Mouse (Mus musculus) limb, embryonic 14.5 days (tissue): Measurements from ENCODE around the gene Spock1. TPM values are rescaled to one million over a fixed set of nuclear protein-coding genes. Genes with fewer than 3 reads are reported as not detected.

Experiments
- ATAC-seq: fragments of 200-750 bp; cut with Nextera tagmentation; 2 replicates; pipeline ENCODE4 v1.8.0; 2017; ENCODE audit warnings: low read depth, moderate number of reproducible peaks, moderate TSS enrichment; ENCODE audit not compliant: low FRiP score
- DNase-seq: peaks from one replicate; pipeline ENCODE4 v3.0.0-alpha.2; 2015; ENCODE audit warnings: low spot score
- H3K27ac ChIP-seq: fragments of 300-500 bp; sonication (generic); replicated peaks from 2 replicates; pipeline ENCODE4 v1.5.1; 2014; ENCODE audit warnings: low read depth, mild to moderate bottlenecking, low read length, moderate library complexity, mixed read lengths
- H3K27me3 ChIP-seq: fragments of 300-500 bp; sonication (generic); 2 replicates; pipeline ENCODE4 v1.6.1; 2014; ENCODE audit warnings: low read length, mixed read lengths; ENCODE audit not compliant: control insufficient read depth, insufficient read depth
- H3K36me3 ChIP-seq: fragments of 300-500 bp; sonication (generic); 2 replicates; pipeline ENCODE4 v1.6.1; 2014; ENCODE audit warnings: mild to moderate bottlenecking, low read length, moderate library complexity, mixed read lengths; ENCODE audit not compliant: control insufficient read depth, insufficient read depth
- H3K4me1 ChIP-seq: fragments of 300-500 bp; sonication (generic); 2 replicates; pipeline ENCODE4 v1.6.1; 2014; ENCODE audit warnings: antibody characterized with exemption, low read length, mixed read lengths; ENCODE audit not compliant: control insufficient read depth, insufficient read depth
- H3K4me2 ChIP-seq: fragments of 300-500 bp; sonication (generic); replicated peaks from 2 replicates; pipeline ENCODE4 v1.6.1; 2014; ENCODE audit warnings: low read depth, mild to moderate bottlenecking, low read length, moderate library complexity; ENCODE audit not compliant: severe bottlenecking
- H3K4me3 ChIP-seq: fragments of 300-500 bp; sonication (generic); replicated peaks from 2 replicates; pipeline ENCODE4 v1.5.1; 2014; ENCODE audit warnings: low read length
- H3K9ac ChIP-seq: fragments of 300-500 bp; sonication (generic); 2 replicates; pipeline ENCODE4 v1.6.1; 2014; ENCODE audit warnings: mild to moderate bottlenecking, low read depth, low read length, moderate library complexity; ENCODE audit not compliant: severe bottlenecking
- H3K9me3 ChIP-seq: fragments of 300-500 bp; sonication (generic); 2 replicates; pipeline ENCODE4 v1.6.1; 2016; ENCODE audit warnings: low read length; ENCODE audit not compliant: control insufficient read depth
- POLR2A ChIP-seq: fragments of 200-500 bp; IDR thresholded peaks from 2 replicates; pipeline ENCODE4 v1.8.0; 2012; ENCODE audit warnings: inconsistent platforms, mild to moderate bottlenecking, moderate library complexity, borderline replicate concordance; ENCODE audit not compliant: insufficient read depth, insufficient read length; ENCODE audit errors: extremely low read depth
- WGBS: fragments of 180-500 bp; shearing (Covaris S2); extraction: QIAGEN DNeasy Blood & Tissue Kit; methylation state at CpG from one replicate; pipeline ENCODE4 v1.1.7; 2014; 5-methylcytosine and 5-hydroxymethylcytosine counted together
- polyA plus RNA-seq, 2 experiments: library from polyadenylated mRNA; depleted of rRNA in 1 of 2; stranded (reverse) in 1 of 2; unstranded in 1 of 2; fragments of >200 nt; fragmentation: Nextera tagmentation in 1 of 2; extraction: Ambion mirVana in 1 of 2; gene quantifications; 2 replicates each; pipeline versions ENCODE4 v1.2.1 to v1.2.3; 2012 to 2014

Spock1 gene
- polyA plus RNA-seq, 2 experiments = 1.6 to 2.1 TPM

- WGBS = 79% methylated on average over 7 of the region's 7 CpGs
- Histone ChIP-seq H3K9me3 (no peaks in the 10 kb centered on the region), H3K4me3 (no peak overlapping the region), H3K4me1 (no peaks in the 10 kb centered on the region), H3K36me3 (no peaks in the 10 kb centered on the region), H3K27ac (no peak overlapping the region), H3K27me3 (no peaks in the 10 kb centered on the region), H3K9ac (no peak overlapping the region), H3K4me2 (no peak overlapping the region)
- no peak for DNase-seq
- no peak for TF ChIP-seq POLR2A
- ATAC-seq = no peak
Measured at GRCm38 (mm10) chr13:57501552-57501951, 406.6 kb downstream of the Spock1 start.

GRCm38 (mm10) chr13:57496778-57497177 lies 411.4 kb downstream of the Spock1 start:
- 77% methylated on average over 7 of the region's 7 CpGs for WGBS

GRCm38 (mm10) chr13:57494838-57495237 lies 413.3 kb downstream of the Spock1 start:
- ATAC-seq = no peak
- DNase-seq = no peak
- H3K27me3 ChIP-seq = no peaks in the 10 kb centered on the region
- no peak for TF ChIP-seq POLR2A
- WGBS = 63% methylated on average over 1 of the region's 1 CpGs
- no peaks in the 10 kb centered on the region for H3K9me3 ChIP-seq
- no peak overlapping the region for H3K4me2 ChIP-seq
- H3K9ac ChIP-seq = no peak overlapping the region
- H3K4me1 ChIP-seq = no peaks in the 10 kb centered on the region
- no peaks in the 10 kb centered on the region for H3K36me3 ChIP-seq
- no peak overlapping the region for H3K4me3 ChIP-seq
- no peak overlapping the region for H3K27ac ChIP-seq

More at GRCm38 (mm10) chr13:57496778-57497177, 411.4 kb downstream of the Spock1 start:
- no peak overlapping the region for H3K4me3 ChIP-seq
- H3K27ac ChIP-seq = no peak overlapping the region
- no peaks in the 10 kb centered on the region for H3K36me3 ChIP-seq
- ATAC-seq (no peak), DNase-seq (no peak)
- H3K4me2 ChIP-seq = no peak overlapping the region
- no peaks in the 10 kb centered on the region for H3K27me3 ChIP-seq
- H3K9ac ChIP-seq = no peak overlapping the region
- no peak for TF ChIP-seq POLR2A
- no peaks in the 10 kb centered on the region for H3K4me1 ChIP-seq
- H3K9me3 ChIP-seq = no peaks in the 10 kb centered on the region

GRCm38 (mm10) chr13:57488926-57489325 lies 419.2 kb downstream of the Spock1 start:
- H3K27me3 ChIP-seq = no peaks in the 10 kb centered on the region
- no peaks in the 10 kb centered on the region for H3K4me1 ChIP-seq
- TF ChIP-seq POLR2A = no peak
- ATAC-seq (no peak), DNase-seq (no peak)
- 85% methylated on average over 8 of the region's 8 CpGs for WGBS
- no peaks in the 10 kb centered on the region for H3K36me3 ChIP-seq
- no peak overlapping the region for H3K27ac ChIP-seq
- H3K4me3 ChIP-seq = no peak overlapping the region
- no peak overlapping the region for H3K4me2 ChIP-seq
- no peak overlapping the region for H3K9ac ChIP-seq
- no peaks in the 10 kb centered on the region for H3K9me3 ChIP-seq

- ATAC-seq (no peak), DNase-seq (no peak)
- Histone ChIP-seq H3K27me3 (no peaks in the 10 kb centered on the region), H3K36me3 (no peaks in the 10 kb centered on the region), H3K4me1 (no peaks in the 10 kb centered on the region), H3K4me2 (no peak overlapping the region), H3K27ac (no peak overlapping the region), H3K9ac (no peak overlapping the region), H3K9me3 (no peaks in the 10 kb centered on the region), H3K4me3 (no peak overlapping the region)
- WGBS = 83% methylated on average over 16 of the region's 16 CpGs
- no peak for TF ChIP-seq POLR2A
Measured at GRCm38 (mm10) chr13:57484426-57485168, 423.5 kb downstream of the Spock1 start.

- WGBS = 30% methylated on average over 6 of the region's 6 CpGs
- no peak for ATAC-seq
- no peak for TF ChIP-seq POLR2A
Measured at GRCm38 (mm10) chr13:57476700-57477099, 431.4 kb downstream of the Spock1 start.

More at GRCm38 (mm10) chr13:57476700-57477099, 431.4 kb downstream of the Spock1 start:
- Histone ChIP-seq H3K27me3 (no peaks in the 10 kb centered on the region), H3K9ac (no peak overlapping the region), H3K4me1 (no peaks in the 10 kb centered on the region), H3K4me2 (no peak overlapping the region), H3K36me3 (no peaks in the 10 kb centered on the region), H3K9me3 (no peaks in the 10 kb centered on the region), H3K4me3 (no peak overlapping the region), H3K27ac (no peak overlapping the region)
- DNase-seq = peak; percentile 20
